Mouse (Mus musculus) Muller cell, postnatal 12 days (primary cell): ENCODE data around the gene Chad.
A peak's percentile ranks its signal among the peaks of the same experiment; 100 is the strongest.

Source experiments
- DNase-seq: peaks from one replicate; pipeline ENCODE4 v3.0.0-alpha.2; 2015; ENCODE audit errors: inconsistent ontology term

Gene Chad

DNA sequence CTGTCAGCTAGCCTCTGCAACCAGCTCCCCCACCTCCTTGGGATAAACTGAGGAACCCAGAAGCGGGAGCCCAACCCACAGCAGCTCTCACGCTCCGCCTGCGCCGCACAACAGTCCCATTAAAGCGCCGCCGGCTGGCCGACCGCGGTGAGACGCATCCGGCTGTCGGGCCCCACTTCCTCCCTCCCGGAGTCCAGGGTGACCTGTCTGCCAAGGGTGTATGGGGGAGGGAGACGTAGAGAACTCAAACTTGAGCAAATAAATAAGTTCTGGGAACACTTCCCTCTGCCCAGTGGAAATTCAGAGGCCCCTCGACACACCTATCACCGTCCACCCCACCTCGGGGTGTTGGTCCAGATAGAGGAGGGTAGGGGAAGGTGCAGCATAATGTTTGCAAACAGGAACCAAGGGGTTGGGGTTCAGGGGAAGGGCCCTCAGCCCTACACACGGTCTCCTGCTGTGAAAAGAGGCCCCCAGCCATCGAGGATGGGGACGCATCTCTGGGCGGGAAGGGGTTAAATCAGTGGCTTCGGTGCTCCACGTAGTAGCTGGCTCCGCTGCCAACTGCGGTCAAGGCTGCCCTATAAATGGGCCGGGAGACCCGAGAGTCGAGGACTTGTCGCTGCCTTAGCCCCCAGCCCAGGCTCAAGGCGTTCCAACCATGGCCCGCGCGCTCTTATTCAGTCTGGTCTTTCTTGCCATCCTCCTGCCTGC is at the start of gene Chad:
Gene Chad (plus strand): TSS at position 611 of the 714 bp plus-strand sequence.
- DNase-seq: no peak

DNA sequence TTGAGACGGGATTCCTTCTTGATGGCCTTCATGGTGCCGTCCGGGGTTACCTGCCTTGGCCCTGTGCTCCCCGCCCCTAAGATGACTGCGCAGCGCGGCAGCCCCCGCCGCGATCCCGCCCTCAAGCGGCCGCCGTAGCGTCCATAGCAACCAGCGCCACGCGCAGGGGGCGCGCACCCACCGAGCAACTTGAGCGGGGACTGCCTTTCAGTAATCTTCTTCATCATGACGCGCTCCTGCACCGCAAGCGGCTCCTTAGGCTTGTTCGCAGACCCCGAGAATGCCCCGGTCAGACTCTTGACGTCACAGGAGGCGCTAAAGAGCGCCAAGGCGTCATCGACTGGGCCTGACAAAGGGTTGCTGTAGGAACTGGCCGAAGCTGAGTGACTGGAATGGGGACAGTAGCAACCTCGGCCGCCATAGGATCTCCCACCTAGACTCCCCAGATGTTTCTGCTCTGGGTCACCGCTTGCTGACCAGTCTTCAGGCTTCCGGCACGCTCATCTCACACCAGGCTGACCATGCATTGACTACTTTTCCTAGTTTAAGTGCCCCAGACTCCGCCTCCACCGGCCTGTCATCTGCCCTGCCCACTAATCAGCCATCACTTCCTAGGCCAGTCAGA is 43.5 kb upstream of the Chad start, which contains the start of gene Mycbpap:
Gene Mycbpap (minus strand): TSS at position 524 of the 625 bp plus-strand sequence.
- peak; percentile 71 for DNase-seq

DNA sequence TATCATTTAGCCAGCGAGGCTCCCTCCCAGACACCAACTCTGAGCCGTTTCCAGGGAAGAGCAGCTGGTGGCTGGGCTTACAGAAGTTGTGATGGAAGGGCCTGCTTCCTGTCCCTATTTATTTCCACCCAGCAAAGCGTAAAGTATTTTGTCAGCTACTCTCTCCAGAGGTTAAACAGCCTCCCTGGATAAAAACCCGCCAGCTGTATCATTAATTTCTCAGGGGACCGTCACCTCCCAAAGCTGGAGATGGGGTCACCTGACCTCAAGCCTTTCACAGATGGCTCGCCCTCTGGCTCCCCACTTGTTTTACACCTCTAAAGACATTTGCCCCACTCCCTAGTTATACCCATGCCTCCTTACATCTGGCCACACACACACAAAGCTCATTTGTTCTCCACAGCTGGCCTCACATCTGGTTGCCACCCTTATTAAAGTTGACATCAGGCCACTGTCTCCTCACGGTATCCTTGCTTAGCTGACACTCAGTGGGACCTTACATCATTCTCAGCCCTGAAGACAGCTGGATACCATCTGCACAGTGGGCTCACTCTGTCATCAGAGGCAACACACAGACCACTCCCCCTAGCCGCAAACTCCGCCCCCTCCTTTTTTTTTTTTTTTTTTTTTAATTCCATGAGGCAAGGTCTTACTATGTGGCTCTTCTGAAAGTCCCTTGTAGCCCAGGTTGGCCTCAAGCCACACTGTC is 38.5 kb upstream of the Chad start:
- DNase-seq: no peak

DNA sequence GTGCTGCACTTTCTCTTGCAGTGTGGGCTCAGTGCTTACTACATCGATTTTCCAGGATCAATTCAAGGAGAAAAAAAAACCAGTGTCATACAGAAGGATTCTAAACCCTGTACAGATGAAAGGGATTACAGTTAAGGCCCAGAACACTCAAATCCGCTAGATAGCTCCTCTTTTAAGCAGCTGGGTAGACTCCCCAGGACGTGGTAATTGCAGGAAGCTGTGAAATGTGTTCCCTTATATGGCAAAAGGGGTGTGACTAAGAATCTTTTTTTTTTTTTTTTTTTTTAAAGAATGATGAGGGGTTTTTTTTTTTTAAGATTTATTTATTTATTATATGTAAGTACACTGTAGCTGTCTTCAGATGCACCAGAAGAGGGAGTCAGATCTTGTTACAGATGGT is 36.0 kb upstream of the Chad start:
- no peak for DNase-seq

DNA sequence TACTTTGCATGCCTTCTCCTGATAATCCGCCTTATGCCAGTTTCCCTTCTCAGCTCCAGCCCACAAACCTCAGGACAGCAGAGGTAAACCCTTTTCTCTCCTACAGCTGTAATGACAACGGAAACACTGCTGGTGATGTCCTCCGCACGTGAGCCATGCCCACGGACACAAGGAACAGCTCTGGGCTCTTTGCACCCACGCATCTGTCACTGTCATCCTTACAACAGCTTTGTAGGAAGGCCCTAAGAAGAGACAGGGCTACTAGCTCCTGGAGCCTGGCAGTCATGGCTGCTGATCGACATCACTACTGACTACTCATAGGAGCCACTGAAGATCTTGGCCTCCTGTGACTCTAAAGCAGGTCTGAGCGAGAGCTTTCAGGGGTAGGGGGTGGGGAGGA is 31.7 kb upstream of the Chad start:
- DNase-seq: no peak

DNA sequence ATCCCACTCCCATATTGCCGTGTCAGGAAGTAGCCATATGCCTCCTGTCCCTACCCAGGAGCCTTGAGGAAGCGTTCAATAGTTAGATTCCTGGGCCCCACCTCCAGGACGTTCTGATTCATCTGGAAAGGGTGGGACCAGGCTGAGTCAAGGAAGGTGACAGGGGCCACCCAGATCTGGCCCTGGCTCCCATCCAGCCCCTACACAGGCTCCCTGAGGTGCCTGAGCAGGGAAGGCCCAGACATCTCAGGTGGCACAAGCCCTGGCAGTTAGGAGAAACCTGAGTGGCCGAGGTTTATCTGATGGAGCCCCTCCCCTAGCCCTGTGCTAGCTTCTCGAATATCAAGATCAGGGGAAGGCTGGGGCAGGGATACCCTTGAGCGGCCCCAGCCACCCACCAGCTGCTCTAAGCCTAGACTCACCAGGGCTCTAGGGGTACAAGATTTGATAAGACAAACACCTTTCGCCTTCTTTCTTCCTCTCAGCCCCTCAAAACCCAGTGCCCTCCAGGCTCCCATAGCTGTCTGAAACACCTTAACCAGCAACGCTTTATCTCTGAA is 26.0 kb upstream of the Chad start:
- DNase-seq: no peak

DNA sequence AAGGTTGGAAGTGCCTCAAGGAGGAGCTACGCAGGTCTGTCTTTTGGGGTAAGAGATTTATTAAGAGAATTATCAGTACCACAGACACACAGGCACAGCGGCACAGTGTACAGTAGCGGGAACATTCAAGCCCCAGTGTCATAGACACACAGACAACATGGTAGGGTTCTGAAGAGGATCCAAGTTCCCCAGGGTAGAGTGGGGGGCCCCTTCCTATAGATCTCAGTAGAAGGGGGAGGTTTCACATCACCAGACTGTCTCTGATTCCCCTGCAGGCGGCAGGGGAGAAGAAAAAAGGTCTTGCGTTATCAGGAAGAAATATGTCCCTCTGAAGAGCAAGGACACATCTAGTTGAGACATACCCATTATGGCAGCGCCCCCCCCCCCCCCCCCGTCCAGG is 25.1 kb upstream of the Chad start:
- no peak for DNase-seq

DNA sequence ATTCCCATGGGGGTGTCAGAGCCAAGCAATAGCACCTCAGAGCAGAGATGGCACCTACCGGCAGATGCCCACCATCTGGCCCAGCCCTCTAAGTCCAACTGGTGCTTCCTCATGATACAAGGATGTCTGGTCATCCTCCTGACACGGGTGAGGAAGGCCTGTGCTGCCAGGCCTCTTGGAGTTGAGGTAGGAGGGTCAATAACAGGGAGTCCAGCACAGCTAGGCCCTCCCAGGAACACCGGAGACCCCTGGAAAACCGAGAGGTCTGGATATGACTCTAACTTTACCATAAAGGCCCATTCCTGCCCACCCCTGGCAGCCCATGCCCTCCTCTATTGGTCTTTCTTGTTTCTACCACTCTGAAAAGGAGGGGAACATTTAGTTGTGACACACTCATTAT is 22.4 kb upstream of the Chad start:
- no peak for DNase-seq

DNA sequence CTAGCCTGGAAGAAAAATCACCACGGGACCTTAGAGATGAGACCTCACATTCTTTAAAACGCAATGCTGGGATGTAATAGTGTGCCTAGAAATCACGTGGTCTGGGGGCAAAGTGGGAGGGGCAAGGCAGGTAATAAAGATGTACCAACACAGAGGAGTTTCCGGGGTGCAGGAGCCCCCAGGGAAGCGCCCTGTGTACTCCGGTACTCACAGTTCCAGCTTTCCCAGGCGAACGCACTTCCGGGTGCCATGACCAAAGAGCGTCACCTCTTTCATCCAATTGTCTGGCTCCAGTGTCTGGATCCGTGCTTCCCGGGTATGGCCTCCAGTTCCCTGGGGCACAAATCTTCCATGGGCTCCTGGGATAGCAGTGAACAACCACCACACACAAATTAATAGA is 21.5 kb upstream of the Chad start:
- DNase-seq: no peak

DNA sequence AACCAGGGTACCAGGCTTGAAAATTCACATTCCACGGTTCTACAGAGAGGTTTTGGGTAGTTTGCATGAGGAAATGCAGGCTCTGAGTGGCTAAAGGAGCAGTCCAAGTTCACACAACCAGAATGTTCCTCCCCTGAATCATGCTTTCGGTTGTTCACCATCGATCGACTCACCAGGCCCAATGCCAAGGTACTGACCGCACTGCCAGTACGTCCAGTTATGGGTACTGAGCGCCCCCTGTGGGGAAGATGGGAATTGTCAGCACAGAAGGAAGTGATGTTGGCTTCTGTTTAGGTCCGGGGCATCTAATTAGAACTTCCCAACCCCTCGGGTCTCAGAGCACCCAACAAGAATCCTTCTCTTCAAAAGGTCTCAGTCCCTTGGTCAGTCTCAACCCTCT is 20.9 kb upstream of the Chad start:
- DNase-seq: peak; percentile 90

DNA sequence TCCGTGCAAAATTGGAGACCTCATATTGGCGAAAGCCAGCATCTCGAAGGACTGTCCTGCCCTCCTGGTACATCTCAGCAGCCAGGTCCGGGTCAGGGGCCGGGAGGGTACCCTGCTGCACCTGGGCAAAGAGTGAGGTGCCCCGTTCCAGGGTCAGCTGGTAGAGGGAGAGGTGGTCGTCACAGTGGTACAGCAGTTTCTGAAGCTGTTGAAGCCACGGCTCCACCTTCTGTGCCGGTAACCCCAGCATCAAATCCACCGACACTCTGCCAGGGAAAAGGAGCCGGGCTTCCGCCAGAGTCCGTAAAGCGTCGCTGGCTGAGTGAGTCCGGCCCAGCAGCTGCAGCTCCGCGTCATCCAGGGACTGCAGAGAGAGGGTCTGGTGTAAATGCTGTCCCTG is 20.4 kb upstream of the Chad start:
- no peak for DNase-seq

DNA sequence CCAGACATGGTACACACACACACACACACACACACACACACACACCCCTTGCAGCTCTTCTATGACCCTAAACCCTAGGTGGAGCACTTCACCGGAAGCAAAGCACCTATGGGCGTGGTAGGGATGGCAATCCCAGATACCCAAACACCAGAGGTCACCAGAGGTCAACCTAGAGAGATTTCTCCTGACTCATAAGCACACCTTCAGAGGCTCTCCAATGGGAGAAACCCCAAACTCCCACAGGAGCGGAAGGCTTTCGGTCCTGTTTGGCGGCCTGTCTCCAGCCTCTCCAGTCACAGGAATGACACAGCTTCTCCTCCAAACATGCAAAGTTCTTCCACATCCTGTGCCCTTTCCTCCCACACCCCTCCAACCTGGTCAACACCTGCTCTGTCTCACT is 18.5 kb upstream of the Chad start:
- no peak for DNase-seq

DNA sequence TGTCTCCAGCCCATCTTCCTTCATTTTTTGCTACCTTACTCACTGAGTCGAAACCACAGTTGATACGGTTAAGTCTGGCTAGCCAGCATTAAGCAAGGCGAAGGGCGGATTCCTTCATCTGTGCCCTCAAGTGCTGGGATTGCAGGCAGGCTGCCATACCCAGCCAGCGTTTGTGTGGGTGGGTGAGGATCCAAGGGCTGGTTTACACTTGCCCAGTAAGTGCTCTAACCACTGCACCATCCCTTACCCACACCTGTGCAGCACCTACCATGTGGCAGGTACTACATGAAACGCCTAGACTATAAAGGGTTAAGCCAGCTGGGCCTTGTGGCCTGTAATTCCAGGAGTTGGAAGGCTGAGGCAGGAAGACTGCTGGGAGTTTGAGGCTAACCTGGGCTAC is 17.6 kb upstream of the Chad start:
- no peak for DNase-seq

DNA sequence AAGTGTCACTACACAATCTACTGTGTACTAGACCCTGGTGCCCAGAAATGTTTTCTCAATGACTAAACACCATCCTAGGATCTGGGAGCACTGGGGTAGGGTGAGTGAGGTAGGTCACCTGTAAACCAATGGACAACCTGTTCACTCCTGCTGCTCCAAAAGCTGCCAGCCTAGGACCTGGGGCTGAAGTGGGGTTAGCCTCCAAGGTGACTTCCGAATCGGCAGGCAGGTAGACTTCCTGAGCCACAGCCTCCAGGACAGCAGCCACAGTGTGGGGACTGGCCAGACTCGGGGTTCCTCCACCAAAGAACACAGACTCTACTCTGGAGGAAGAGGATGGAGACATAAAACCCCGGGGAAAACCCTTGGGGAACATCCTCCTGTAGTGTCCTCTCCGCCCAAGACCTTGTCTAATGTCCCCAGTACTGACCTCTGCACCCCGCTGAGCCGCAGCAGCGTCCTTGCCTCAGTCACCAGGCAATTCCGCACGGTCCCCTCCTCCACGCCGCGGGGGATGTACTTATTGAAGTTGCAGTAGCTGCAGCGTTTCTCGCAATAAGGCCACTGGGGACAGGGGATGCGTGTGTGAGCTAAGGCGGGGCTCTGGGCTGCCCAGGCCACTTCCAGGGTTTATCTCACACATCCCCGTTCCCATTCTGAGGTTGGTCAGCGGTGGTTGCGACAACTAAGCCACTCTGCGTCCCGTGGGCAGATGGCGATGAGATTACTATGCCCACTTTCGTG is 16.6 kb upstream of the Chad start:
- DNase-seq: no peak

DNA sequence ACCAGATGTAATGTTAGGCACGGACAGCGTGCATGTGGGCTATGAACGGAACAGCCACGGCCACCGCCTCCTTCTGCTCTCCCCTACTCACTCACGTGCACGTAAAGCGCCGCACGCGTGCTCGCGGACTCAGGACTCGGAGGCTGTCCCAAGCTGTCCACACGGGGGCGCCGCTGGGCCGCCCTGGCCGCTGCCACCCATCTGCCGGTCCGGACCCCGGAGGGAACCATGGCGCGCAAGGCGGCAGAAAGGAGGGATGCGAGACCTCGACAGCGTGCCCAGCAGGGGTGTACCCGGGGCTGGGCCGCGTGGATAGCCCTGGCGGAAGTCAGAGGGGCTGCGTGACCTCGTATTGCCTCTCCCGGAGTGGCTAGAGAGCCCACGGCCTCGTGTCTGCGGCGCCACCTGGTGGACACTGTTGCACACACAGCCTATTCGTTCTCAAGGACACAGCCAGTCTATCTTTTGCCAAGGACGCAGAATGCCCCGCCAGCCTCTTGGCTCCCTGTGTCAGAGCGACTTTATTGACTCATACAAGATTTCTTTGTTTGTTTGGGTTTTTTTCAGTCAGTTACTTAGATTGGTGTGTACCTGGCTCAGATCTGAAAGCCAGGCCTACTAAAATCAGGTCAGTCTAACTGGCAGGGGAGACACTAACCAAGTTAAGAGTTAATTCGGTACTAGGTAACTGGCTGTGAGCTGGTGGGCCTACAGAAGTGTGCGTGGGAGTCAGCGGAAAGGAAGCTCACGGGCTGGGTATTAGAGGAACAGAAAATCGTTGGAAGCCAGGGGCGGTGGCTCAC is 15.8 kb upstream of the Chad start, which contains the start of gene Rsad1:
Gene Rsad1 (minus strand): TSS at position 368 of the 803 bp plus-strand sequence.
- DNase-seq: peak; percentile 96

DNA sequence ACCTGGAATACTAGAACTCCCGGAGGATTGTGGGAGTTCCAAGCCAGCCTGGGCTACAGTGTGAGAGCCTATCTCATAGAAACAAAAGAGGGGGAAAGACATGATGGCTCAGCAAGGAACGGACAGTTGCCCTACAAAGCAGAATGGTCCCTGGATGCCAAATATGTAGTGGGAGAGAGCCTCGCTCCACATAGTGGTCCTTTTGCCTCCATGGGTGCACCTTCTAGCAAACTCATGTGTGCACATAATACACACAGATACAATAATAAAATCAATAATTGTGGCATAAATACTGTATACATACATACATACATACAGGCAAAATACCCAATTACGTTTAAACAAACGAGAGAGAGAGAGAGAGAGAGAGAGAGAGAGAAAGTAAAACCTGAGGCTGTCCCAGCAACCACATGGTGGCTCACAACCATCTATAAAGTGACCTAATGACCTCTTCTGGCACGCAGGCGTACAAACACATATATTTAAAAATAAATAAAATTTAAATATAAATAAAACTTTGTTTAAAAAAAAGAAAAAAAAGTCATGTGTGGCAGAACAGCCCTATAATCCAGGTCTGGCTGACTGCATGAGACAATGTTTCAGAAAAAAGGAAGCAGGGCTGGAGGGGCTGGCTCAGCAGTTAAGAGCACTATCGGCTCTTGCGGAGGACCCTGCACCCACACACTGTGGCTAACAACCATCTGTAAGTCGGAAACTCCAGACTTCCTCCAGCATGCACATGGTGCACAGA is 15.0 kb upstream of the Chad start:
- DNase-seq: no peak

DNA sequence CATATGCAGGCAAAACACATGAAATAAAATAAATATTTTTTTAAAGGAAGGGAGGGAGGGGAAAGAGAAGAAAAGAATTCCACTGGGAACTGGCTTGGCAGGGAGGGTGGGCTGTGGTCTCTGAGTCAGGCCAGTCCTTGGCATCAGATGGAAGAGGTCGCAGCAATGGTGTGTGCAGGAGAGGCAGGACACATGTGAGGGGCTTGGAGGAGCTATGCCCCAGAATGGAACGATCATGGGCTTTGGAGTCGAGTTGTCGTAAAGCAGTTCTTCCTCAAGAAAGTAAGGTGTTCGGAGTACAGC is 14.5 kb upstream of the Chad start:
- peak; percentile 46 for DNase-seq

DNA sequence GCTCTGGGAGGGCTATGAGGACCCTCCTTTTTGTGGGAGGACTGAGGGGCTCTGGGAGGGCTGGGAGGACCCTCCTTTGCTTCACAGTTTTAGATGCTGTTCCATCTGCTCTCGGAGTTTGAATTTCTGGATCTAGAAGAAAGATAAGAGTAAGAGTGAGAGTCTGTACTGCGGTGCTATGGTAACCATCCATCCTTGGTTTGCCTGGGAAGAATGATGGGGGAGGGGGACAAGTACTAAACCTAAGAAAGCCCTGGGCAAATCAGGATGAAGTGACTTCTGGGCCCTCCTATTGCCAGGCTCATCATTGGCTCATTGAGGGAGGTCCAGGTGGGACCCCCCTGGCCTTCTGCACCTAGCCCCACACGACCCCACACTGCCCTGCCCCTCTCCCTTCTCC is 6.6 kb upstream of the Chad start:
- no peak for DNase-seq

DNA sequence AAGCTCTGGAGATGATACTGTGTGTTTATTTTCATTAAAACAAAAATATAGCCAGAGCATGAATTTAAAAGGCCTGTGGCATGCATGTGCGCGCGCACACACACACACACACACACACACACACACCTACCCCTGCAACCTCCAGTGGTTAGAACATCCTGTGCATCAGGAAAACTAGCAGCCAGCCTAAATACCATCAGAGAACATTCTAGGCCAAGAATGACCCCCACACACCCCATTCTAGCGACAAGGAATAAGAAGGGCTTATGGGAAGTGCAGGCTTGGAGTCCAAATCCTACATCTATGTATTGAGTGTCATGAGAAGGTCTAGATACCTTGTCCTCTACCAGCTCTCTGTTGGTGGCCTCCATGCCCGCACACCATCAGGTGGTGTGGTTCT is 1.5 kb upstream of the Chad start:
- no peak for DNase-seq

DNA sequence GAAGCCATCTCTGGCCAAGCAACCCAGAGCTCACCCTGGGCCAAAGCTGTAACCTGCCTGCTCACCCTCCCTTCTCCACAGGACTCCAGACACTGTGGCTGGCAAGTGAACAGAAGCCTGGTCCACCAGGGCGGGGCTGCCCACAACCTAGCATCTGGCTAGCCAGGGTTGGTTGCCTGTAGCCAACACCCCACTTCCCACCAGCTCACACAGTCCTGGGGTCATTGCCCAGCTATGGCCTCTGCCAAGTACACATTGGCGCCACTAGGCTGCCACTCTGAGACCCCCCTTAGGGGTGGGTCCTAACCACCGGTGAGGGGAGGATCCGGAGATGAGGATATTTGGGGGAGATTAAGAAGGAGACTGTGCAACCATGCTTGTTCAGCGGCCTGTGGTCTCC is 1.0 kb upstream of the Chad start:
- no peak for DNase-seq

DNA sequence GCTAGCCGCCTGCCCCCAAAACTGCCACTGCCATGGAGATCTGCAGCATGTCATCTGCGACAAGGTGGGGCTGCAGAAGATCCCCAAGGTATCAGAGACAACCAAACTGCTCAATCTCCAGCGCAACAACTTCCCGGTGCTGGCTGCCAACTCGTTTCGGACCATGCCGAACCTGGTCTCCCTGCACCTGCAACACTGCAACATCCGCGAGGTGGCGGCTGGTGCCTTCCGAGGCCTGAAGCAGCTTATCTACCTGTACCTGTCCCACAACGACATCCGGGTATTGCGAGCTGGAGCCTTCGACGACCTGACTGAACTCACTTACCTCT is 268 bp downstream of the Chad start:
- DNase-seq: no peak
